Mouse (Mus musculus) forelimb bud, embryonic 11.5 days (tissue): ENCODE results near the gene Cdkl4.
A peak's percentile ranks its signal among the peaks of the same experiment; 100 is the strongest.
"Not testable (repeated sequence)": the region's sequence is repeated elsewhere in the genome, so short reads cannot be mapped to it uniquely, and the experiment has no call there.

Experiments
- DNase-seq: peaks from one replicate; pipeline ENCODE4 v3.0.0-alpha.2; 2012; ENCODE audit warnings: low read depth, low spot score

The Cdkl4 gene

DNA sequence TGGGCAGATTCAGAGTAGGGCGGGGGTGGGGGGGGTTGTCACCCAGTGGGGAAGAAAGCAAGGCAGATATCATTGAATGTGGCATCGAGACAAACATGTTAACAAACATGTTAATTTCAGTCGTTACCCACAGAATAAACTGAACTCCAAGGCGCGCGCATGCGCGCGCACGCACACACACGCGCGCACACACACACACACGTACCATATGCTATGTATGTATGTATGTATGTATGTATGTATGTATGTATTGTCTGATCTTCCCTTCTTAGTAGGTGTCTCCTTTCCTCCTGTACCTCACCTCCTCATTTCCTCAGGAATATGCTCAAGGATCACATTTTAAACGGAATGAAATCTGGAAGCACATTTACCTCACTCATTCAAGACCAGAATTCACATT lies at the start of gene Cdkl4:
Cdkl4 (minus strand) TSS at position 175 of the 400 bp plus-strand sequence.
- DNase-seq, result no peak

DNA sequence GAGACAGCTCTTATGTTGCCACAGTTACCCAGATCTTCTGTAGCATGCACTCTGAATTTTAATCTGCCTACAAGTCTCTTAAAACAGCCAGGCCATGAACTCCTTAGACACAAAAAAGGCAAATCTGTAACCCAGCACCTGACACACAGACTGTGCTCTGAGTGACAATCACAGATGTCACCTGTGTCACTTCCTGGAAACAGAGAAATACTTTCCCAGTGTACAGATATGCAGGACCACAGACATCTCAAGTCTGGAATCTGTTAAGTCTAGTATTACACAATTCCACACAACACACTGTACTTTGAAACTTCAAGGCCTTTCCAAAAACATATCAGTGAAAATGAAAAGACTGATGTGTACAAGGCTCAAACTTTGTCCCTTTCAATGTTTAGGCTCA lies 47.4 kb upstream of the Cdkl4 start:
- no peak for DNase-seq

DNA sequence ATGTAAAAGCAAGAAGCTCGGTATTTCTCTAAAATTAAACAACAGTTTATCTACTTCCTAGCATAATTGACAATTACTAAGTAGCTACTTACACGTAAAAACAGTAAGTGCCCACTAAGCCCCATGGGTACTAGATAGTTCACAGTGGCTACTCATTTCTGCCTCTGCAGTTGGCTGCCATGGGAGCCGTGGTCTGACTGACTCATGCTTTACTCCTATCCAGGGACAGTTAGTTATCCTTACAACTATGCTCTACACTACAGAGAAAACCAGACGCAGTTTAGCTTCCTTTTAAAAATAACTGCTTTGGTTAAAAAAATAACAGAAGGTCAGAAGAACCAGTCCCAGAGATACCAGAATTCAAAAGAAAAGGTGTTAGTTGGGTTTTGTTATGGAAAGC lies 44.1 kb upstream of the Cdkl4 start:
- DNase-seq, result no peak

DNA sequence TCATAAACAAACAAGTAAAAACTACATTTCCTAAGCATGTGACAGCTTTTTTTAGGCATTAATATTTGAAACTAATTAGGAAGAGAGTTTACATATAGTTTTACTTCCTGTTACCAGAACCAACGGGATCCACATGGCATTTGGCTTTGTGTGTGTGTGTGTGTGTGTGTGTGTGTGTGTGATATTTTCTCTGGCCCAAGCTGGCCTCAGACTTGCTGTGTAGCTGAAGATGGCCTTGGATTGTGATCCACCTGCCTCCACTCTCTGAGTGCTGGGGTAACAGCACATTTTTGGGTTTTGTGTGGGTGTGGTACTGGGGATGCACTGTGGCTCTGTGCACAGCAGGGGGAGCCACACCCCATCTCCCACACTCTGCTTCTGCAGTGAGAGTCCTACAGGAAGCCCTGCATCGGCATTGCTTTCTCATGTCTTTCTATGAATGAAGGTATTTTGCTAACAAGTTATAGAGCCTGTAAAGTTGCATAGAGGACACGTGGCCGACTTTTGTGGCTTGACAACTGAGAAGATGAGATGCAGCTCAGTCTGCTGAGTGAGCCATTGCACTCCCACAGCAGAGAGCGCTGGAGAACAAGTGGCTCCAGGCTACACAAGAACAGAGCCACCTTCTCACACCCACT lies 43.3 kb upstream of the Cdkl4 start:
- DNase-seq, result peak; percentile 52

DNA sequence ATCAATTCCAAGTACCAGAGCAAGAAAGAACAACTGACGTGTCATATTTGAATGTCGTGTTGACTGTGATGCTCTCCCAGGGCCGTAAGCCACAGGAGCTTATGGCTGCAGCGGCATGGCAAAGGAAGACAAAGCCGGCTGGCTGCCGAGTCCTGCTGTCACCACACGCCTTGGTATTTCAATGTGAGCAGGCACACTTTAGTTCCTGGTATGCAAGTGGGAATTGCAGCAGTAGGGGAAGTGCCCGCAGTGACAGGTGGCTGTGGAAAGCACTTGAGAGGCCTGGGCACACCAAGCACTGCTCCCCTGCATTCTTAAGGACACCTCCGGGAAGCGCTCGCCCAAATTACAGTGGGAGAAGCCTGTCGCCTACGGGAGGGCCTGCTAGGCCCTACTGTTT lies 41.9 kb upstream of the Cdkl4 start:
- no peak for DNase-seq

DNA sequence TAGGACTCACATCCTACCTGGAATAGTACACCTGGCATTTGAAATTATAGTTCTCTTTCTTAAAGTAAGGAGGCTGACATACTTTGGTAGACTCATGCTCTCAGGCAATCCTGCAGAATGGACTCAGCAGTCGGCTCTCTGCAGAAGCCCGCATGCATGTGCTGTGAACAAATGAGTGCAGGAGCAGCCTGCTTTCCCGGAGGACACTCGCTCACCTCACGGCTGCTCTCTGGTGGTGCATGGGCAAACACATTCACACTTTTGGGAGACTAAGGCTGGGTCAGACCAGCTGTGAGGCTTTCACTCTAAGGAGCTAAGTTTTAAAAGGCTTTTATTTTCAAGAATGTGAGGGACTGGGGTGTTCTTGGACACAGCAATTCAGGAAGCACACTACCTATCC lies 41.3 kb upstream of the Cdkl4 start:
- no peak for DNase-seq

DNA sequence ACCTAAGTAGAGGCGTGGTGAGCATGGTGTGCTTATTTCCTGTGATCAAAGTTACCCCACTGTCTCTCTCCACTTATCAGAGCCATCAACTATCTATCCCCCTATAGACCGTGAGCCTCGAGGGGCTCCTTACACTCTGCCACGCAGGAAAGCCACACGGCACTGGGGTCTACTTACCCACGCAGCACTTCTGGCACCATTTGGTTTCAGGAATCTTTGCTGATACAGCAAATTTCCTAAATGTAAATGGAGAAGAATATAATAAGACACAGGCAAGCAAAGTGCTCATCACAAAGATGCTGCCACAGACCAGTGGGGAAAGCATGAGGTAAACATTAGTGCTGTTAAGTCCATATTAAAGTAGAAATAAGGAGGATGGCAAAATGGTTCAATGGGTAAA lies 26.2 kb upstream of the Cdkl4 start:
- DNase-seq, result no peak

DNA sequence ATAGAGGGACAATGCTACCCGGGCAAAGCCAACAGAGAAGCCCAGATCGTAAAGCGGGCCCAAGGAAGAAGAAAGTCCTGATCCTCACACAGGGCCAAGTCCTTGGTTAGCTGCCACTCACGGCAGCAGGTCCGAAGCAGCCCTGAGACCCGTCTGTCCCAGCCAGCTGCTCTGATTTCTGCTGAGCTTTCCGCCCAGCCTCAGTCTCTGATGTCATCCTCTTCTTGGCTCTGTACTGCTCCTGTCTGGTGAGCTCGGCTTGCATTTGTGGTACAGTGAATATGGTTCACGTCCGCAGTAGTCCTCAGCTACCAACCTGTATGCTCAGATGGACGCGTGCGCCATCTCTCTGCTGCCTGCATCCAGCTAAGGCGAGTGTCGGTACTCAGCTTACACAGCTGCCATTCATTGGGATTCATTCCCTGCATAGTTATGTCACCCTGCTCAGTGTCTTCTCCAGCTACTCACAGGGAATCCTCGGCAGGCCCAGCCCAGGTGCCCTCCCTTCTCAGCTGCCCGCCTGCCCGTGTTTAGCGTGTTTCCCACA lies 25.5 kb upstream of the Cdkl4 start:
- DNase-seq, result no peak

DNA sequence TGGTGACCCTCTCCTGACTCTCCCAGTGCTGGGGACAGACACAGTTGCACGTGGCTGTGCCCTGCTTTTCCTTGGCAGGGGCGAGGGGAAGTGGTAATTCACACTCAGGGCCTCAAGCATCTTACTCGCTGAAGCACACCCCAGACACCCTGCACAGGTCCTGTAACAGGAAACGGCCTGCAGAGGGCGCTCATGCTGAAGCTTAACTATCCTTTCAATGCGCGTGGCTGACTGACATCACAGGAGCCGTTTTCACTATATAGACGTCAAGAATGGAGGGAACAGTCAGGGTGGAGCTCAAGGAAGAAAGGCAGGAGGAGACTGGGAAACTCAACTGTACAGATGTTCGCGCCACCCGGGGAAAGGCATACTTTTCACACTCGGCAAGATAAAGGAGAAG lies 23.8 kb upstream of the Cdkl4 start:
- DNase-seq, result peak; percentile 45

DNA sequence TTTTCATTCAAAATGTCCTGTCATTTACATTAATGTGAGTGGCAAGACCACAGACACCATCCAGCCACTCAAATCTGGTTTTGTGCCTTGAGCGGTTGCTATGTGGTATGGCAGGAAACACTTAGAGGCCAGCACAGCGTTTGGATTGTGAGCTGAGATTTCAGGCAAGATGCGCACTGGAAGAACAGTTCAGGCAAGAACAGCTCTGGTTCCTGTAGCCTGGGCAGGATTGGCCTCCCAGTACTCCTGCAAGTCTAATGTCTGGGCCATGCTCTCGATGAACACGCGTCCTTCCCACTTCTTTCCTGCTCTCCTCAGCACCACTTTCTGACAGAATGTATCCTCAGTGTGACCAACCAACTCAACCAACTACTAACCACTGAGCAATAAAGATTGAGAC lies 5.4 kb upstream of the Cdkl4 start:
- no peak for DNase-seq

DNA sequence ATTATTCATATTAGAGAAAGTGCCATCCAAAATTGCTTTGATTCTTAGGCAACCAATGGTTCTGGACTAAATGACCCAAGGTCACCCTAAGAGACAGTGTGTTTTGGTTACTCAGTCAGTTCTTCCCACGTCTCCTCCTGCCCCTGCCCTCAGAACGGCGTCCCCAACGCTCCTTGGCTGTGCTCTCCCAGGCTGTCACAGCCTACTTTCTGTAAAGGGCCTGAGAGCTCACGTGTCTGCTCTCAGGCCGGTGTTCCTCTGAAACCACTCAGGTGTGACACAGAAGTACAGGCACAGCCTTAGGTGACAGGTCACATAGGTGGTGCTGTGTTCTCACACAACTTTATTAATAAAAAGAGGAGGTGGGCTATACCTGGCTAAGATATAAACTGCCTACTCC lies 2.3 kb upstream of the Cdkl4 start:
- no peak for DNase-seq

DNA sequence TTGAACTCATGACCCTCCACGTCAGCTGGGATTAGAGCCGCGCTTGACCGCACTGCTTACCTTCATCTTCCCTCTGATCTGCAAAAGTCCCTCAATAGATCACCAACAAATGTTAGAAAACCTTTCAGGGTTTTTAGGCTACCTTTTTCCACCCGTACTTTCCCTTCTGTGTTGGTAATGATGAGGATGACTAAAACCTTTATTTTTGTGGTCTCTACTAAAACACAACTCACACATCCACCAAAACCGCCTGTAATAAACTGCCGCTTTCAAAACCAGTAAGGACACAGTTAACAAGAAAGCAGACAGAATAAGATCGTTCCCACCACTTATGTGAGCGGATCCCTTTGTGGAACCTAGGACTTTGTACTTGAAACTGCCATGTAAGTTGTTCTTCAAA lies 1.5 kb upstream of the Cdkl4 start:
- no peak for DNase-seq

DNA sequence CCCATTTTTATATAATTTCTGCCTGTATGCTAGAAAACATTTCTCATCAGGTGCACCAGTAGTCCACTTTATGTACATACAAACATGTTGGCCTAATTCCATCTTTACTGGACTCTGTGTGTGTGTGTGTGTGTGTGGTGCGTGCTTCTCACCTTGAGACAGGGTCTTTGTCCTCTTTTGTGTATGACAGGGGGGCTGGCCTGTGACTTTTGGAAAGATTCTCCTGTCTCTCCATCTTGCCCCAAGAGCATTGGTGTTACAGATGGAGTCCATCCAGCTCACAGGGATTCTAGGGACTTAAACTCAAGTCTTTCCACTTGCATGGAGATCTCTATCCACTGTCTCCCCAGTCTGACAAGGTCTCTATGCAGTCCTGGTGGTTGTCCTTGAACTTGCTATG lies 428 bp upstream of the Cdkl4 start:
- no peak for DNase-seq

DNA sequence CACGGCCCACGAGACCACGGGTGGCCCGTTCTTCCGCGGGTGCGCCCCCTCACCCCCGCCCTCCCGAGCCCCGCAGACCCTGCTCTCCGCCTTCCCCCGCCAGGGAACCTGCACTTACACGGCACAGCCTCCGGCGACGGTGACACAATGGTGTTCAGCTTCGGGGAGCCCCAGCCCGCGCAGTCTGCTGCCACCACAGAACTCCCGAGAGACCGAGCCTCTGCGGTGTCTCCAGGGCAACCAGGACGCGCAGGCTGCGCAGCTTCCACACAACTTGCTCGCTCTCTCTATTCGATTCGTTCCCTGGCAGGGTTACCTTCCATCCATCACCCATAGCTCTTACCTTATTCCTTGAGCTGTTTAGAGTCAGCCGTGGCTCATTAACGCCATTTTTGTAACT lies 399 bp downstream of the Cdkl4 start:
- peak; percentile 73 for DNase-seq

DNA sequence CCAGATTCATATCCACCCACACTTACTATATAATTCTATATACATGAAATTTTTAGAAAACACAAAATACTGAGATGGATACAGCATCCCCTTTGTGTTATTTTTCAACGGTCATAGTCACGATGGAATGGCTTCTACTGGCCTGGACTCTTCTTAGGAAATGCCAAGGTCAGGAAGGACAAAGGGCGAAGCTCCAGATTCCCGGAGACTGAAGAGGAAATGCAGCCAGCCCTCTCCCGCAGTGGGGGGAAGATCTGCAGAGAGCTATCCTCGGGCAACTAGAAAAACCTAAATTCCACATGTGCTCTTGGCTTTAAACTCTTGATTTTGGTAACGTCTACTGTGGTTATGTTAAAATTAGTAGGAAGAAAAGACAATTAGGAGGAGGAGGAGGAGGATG lies 2.6 kb downstream of the Cdkl4 start:
- no peak for DNase-seq

DNA sequence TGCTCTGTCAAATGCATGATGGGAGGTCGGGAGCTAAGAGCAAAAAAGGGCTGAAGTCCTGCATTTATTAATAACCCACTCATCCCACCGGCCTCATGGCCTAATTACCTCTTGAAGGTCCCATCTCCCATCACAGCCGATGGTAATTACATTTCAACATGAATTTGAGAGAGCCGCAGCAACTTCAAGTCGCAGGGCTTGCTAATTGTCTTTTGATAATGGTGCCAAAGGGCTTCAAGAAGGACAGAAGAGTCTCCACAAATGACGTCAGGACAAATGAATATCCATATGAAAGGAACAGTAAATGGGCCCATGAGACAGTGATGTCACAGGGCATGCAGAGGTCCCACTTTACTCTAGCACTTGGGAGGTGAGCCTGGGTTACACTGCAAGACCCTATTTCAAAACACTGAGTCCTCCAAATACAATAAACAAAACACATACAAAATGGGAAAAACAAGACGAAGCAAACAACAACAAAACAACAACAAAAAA lies 3.1 kb downstream of the Cdkl4 start:
- no peak for DNase-seq

DNA sequence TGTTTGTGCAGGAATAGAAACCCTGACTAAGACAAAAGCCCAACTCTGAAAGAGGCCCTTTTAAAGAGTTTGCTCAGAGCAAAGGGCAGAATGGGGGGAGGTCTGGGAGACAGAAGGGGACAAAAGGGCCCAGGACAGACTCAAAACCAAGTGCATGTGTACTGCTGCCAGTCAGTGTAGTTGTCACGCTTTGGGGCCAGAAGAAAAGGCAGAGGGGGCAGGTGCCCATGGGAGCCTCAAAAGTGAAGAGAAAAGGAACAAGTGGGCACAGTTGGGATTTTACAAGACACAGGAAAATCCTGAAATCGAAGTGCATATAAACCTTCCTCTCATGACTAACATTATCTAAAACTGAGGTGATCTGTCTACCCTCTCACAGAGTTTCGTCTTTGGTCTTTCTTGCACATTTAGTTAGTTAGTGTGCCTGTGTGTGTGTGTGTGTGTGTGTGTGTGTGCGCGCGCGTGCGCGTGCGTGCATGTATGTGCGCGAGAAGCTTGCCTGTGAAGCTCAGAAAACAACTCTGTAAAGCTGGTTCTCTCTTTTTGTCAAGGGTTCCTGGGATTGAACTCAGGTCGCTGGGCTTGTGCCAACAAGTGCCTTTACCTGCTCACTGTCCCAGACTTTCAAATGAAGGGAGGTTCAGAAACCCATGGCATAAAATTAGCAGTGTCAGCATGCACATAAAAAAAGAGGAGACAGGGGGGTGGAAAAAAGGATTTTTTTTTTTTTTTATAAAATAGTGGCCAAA lies 5.3 kb downstream of the Cdkl4 start:
- no peak for DNase-seq

DNA sequence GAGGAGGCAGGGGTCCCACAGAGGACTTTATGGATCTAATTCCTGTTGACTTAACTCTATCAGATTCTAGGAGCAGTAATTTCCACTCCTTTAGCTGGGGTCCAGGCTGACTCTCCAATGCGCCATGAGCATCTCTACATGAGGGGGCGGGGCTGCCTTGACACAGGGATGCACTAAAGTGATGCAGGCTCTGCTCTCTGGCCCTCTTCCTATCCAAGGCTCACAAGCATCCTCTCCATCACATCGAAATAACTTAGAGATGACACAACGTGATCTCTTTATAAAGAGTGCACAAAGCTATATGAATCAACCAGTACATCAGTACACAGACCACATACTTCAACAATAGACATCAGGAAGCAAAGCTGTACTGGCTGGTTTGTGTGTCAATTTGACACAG lies 6.2 kb downstream of the Cdkl4 start:
- DNase-seq, result no peak

DNA sequence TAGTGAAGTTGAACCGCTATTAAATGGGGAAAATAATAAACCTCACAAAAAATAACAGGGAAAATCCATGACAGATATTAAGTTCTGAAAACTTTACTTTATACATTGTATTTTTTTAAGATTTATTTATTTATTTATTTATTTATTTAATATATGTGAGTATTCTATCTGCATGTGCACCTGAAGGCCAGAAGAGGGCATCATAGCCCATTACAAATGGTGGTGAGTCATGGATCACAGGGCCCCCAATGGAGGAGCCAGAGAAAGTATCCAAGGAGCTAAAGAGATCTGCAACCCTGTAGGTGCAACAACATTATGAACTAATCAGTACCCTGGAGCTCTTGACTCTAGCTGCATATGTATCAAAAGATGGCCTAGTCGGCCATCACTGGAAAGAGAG lies 7.9 kb downstream of the Cdkl4 start:
- not testable (repeated sequence) for DNase-seq

DNA sequence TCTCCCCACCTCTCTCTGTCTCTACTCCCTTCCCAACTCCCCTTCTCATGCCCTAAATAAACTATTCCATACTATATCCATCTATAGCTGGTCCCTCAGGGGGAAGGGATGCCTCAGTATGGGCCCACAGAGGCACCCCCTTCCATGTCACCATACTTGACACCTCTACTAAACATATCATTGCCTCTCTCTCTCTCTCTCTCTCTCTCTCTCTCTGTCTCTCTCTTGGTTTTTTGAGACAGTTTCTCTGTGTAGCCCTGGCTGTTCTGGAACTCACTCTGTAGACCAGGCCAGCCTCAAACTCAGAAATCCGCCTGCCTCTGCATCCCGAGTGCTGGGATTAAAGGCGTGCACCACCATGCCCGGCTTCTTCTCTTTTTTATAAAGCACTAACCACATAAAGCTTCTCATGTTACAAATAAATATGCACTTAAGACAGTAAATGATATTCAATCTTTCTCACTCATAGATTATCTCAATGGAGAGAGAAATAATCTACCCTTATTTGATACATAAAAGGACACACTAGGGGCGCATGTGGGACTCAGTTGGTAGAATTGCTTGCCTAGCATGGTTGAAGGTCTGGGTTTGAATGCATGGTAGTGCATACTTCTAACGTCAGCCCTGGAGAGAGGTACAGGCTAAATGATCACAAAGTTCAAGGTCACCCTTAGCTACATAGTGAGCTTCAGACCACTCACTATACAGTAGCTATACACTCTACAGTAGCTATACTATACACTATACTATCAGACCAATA lies 8.6 kb downstream of the Cdkl4 start:
- no peak for DNase-seq

DNA sequence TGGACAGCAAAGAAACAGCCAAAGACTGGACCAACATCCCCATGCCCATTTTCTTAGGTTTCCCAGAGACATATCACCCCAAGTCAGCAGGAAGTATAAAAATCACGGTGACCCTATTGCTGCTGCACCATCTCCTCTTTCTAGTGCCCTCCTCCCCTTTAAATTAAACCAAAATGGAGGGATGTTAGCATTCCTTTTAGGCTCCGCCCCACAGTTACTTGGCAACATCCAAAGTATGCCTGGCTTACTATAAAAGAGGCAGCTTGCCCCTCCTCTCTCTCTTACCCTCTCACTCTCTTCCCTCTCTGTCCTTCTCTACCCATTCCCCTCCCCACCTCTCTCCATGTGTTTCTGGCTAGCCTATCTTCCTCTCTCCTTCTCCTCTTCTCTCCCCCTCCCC lies 9.2 kb downstream of the Cdkl4 start:
- no peak for DNase-seq

DNA sequence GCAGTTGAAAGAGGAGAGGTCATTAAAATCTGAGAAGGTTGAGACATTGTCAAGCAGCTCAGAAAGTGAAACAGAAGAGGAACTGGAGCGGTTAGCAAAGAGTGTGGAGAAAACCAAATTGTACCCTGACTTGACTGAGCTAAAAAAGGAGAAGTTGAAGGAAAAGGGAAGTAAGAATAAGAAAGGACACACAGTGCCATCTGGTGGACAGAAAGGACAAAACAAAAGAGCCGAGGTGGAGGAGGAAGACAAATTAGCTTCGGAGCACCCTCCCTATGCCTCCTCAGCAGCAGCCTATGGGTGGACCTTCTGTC lies 13.0 kb downstream of the Cdkl4 start:
- DNase-seq, result no peak
